Mouse (Mus musculus) bone marrow, adult 2 months (tissue): Measurements from ENCODE around the gene Chd4.
A peak's percentile ranks its signal among the peaks of the same experiment; 100 is the strongest.

Source experiments
- CTCF ChIP-seq: fragments of 200-500 bp; IDR thresholded peaks from 2 replicates; pipeline ENCODE4 v1.5.1; 2011; ENCODE audit warnings: low read length, control low read depth; ENCODE audit not compliant: control insufficient read depth, insufficient read depth
- POLR2A ChIP-seq: fragments of 200-500 bp; IDR thresholded peaks from 2 replicates; pipeline ENCODE4 v1.6.1; 2011; ENCODE audit warnings: low read depth, mild to moderate bottlenecking, control low read depth, low read length, borderline replicate concordance; ENCODE audit not compliant: control insufficient read depth

DNA sequence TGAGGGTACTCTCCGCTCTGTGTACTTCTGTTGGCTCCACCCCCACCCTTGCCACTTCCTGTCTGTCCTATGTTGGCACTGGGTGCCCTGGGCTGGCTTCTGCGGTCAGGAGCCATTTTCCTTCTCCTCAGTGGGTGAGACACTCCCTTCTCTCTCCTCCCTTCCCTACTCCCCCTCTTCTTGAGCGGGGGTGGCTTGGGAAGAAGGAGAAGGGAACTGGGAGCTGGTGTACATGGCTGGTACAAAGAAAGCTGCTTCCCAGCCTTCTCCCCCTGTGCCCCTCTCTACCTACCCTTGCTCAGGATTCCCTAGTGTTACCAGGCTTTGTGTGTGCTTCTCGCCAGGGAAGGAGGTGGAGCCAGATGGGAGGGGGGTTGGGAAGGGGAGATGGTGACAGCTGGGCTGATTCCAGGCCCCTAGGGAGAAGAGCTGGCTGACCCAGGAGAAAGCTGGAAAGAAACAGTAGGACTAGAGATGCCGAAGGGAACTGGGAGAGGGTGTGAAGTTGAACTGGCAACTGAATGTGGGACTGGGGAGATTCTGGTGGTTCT lies 3.7 kb downstream of the Chd4 start:
- TF ChIP-seq CTCF (peak; percentile 19; the same call in 1 of the 2 replicates), POLR2A (no peak)
